In the genomic region with DNA sequence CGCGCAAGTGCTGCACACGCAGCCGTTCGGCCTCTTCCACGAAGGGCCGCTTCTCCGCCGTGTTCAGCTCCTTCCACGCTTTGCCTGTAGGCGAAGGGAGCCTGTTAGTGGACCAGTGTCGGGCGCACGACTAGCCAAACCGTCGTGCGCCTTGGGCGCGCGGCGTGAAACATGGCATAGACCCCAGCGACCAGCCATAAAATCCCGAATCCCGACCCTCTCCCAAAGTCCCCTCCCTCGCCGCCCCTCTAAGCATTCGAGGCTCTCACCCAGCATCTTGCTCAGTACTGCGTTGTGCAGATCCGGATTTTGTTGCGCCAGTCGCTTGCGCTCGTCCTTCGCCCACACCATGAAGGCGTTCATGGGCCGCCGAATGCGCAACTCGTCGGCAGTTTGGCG, we compare ENCODE assay signal across 8 mouse cellular contexts. TPM values are rescaled to one million over a fixed set of nuclear protein-coding genes. Genes with fewer than 3 reads are reported as not detected.
DNase-seq lines count a peak whose midpoint lies in the region; ATAC-seq lines count a peak whose summit lies in the region.

No protein-coding gene starts in this region.

- peak overlapping the region; percentile 55 for H3K4me3 ChIP-seq in heart, embryonic 14.5 days (ENCODE audit: control insufficient read depth in 1 of 2, insufficient read depth in 1 of 2, low read depth in 1 of 2, low read length in 2 of 2)
- peak overlapping the region; percentile 34 for H3K4me3 ChIP-seq in hindbrain, embryonic 11.5 days (ENCODE audit: low read depth, low read length)
- H3K4me3 ChIP-seq in midbrain, embryonic 13.5 days (replicated peaks): peak overlapping the region; percentile 39

- H3K27ac ChIP-seq in heart, embryonic 14.5 days (replicated peaks in 1 of 2; ENCODE audit: control insufficient read depth in 1 of 2, insufficient read depth in 1 of 2, low read depth in 2 of 2, low read length in 2 of 2): peak overlapping the region; percentile 38 to 74
- no peak overlapping the region for H3K27ac ChIP-seq in hindbrain, embryonic 11.5 days (ENCODE audit: low read depth, low read length)
- H3K27ac ChIP-seq in midbrain, embryonic 13.5 days: no peak overlapping the region

- peak overlapping the region; percentile 75 for H3K4me2 ChIP-seq in heart, embryonic 14.5 days (ENCODE audit: low read length)
- peak overlapping the region; percentile 62 for H3K4me2 ChIP-seq in hindbrain, embryonic 11.5 days (replicated peaks; ENCODE audit: low read depth, low read length)
- peak overlapping the region; percentile 53 for H3K4me2 ChIP-seq in midbrain, embryonic 13.5 days (replicated peaks)

- peaks cover 7 to 21% of the 10 kb centered on the region in 2 experiments for H3K4me1 ChIP-seq in heart, embryonic 14.5 days (ENCODE audit: control insufficient read depth in 2 of 2, insufficient read depth in 2 of 2, low read length in 2 of 2)
- peaks cover 9% of the 10 kb centered on the region; the same call in 1 of the 2 replicates for H3K4me1 ChIP-seq in hindbrain, embryonic 11.5 days (replicated peaks; ENCODE audit: control insufficient read depth, insufficient read depth, low read length)
- H3K4me1 ChIP-seq in midbrain, embryonic 13.5 days (replicated peaks): peaks cover 32% of the 10 kb centered on the region

- peaks cover 58% of the 10 kb centered on the region for H3K27me3 ChIP-seq in heart, embryonic 14.5 days (ENCODE audit: control insufficient read depth, insufficient read depth, low read length)
- H3K27me3 ChIP-seq in hindbrain, embryonic 11.5 days (ENCODE audit: control insufficient read depth, insufficient read depth, low read length): peaks cover 43% of the 10 kb centered on the region
- peaks cover 74% of the 10 kb centered on the region for H3K27me3 ChIP-seq in midbrain, embryonic 13.5 days

- H3K9me3 ChIP-seq in heart, embryonic 14.5 days (ENCODE audit: control insufficient read depth, low read length): no peaks in the 10 kb centered on the region
- no peaks in the 10 kb centered on the region for H3K9me3 ChIP-seq in hindbrain, embryonic 11.5 days (ENCODE audit: control insufficient read depth, low read length)
- H3K9me3 ChIP-seq in midbrain, embryonic 13.5 days: no peaks in the 10 kb centered on the region

- intact Hi-C loops in heart, postnatal 10 days (cut with DNase I): loop anchor here (10.0 kb wide), 1 partner anchor 276 kb away; no protein-coding TSS in a partner anchor
- intact Hi-C loops in left cerebral cortex, postnatal 25 days (cut with DNase I): loop anchor here (10.0 kb wide), 1 partner anchor 146 kb away; the partner anchor contains the start of gene Dnajc5

- DNase-seq in heart, postnatal 10 days: no peak
- DNase-seq in brain, adult 2 months (ENCODE audit: low read depth, low spot score): peak; percentile 45
- DNase-seq in hindbrain, embryonic 11.5 days (ENCODE audit: low spot score): peak; percentile 58
- DNase-seq in left cerebral cortex, postnatal 25 days (ENCODE audit: low spot score in 2 of 2): no peak

- no peak for ATAC-seq in heart, embryonic 14.5 days (ENCODE audit: insufficient number of reproducible peaks, insufficient read depth, low FRiP score, low read depth)
- ATAC-seq in hindbrain, embryonic 11.5 days (ENCODE audit: low FRiP score): no peak
- no peak for ATAC-seq in midbrain, embryonic 13.5 days
- ATAC-seq in erythroid progenitor cell, adult 5-6 weeks (replicated peaks; ENCODE audit: low FRiP score, poor library complexity, severe bottlenecking): no peak
- no peak for ATAC-seq in monocyte, adult 5-6 weeks (replicated peaks; ENCODE audit: insufficient number of reproducible peaks, low FRiP score, low TSS enrichment, poor library complexity, severe bottlenecking)

- H3K9ac ChIP-seq in heart, embryonic 14.5 days (ENCODE audit: low read length): peak overlapping the region; percentile 76
- H3K9ac ChIP-seq in hindbrain, embryonic 11.5 days (ENCODE audit: low read depth, low read length): peak overlapping the region; percentile 8; the same call in 1 of the 2 replicates
- H3K9ac ChIP-seq in midbrain, embryonic 13.5 days (replicated peaks): peak overlapping the region; percentile 39

- WGBS in heart, embryonic 14.5 days: 1% methylated on average over 41 of the region's 41 CpGs
- 2% methylated on average over 41 of the region's 41 CpGs for WGBS in hindbrain, embryonic 11.5 days
- 1% methylated on average over 41 of the region's 41 CpGs for WGBS in midbrain, embryonic 13.5 days

- no peaks in the 10 kb centered on the region for H3K36me3 ChIP-seq in heart, embryonic 14.5 days (ENCODE audit: control insufficient read depth, insufficient read depth, low read length)
- no peaks in the 10 kb centered on the region for H3K36me3 ChIP-seq in hindbrain, embryonic 11.5 days (ENCODE audit: control insufficient read depth, insufficient read depth, low read length)
- H3K36me3 ChIP-seq in midbrain, embryonic 13.5 days: no peaks in the 10 kb centered on the region

RNA-seq across cellular contexts. Expression of gene Sox18, which starts 0.5 kb away (rescaled TPM):
- polyA plus RNA-seq in heart, embryonic 14.5 days (2014; fragmentation: Nextera tagmentation; extraction: Ambion mirVana): 44.1 and 49.2 TPM in 2 replicates
- total RNA-seq in heart, postnatal 10 days (2021): 100 to 1,000 TPM in 1 of 2 experiments, 10 to 100 TPM in 1; 91.5 to 103 TPM
- polyA plus RNA-seq in hindbrain, embryonic 11.5 days (2014; fragmentation: Nextera tagmentation; extraction: Ambion mirVana): 17.0 and 17.1 TPM in 2 replicates
- 13.7 and 14.2 TPM in 2 replicates for polyA plus RNA-seq in midbrain, embryonic 13.5 days (2015; fragmentation: Nextera tagmentation; extraction: Ambion mirVana)
- not detected in 2 replicates for total RNA-seq in erythroid progenitor cell, adult 5-6 weeks (2015; ENCODE audit: low replicate concordance)
- total RNA-seq in erythroid progenitor cell, adult 5-6 weeks (2017; ENCODE audit: low replicate concordance): not detected in 2 replicates
- total RNA-seq in left cerebral cortex, postnatal 25 days (2021): 10 to 100 TPM; 10.9 to 11.4 TPM
- total RNA-seq in monocyte, adult 5-6 weeks (2017): not detected in 3 replicates

RNA-seq across cellular contexts. Expression of gene Tcea2, which starts 9.2 kb away (rescaled TPM):
- 20.5 and 21.8 TPM in 2 replicates for polyA plus RNA-seq in heart, embryonic 14.5 days (2014; fragmentation: Nextera tagmentation; extraction: Ambion mirVana)
- total RNA-seq in heart, postnatal 10 days (2021): 10 to 100 TPM in 1 of 2 experiments, 1 to 10 TPM in 1; 8.6 to 10.7 TPM
- 20.7 and 21.2 TPM in 2 replicates for polyA plus RNA-seq in hindbrain, embryonic 11.5 days (2014; fragmentation: Nextera tagmentation; extraction: Ambion mirVana)
- polyA plus RNA-seq in midbrain, embryonic 13.5 days (2015; fragmentation: Nextera tagmentation; extraction: Ambion mirVana): 35.7 and 36.9 TPM in 2 replicates
- 2.2 TPM in 1 of 2 replicates, not detected in the other for total RNA-seq in erythroid progenitor cell, adult 5-6 weeks (2015; ENCODE audit: low replicate concordance)
- total RNA-seq in erythroid progenitor cell, adult 5-6 weeks (2017; ENCODE audit: low replicate concordance): 1.9 TPM in 1 of 2 replicates, not detected in the other
- 10 to 100 TPM; 61.9 to 63.3 TPM for total RNA-seq in left cerebral cortex, postnatal 25 days (2021)
- 3.8 to 20.0 TPM (median 10.0 TPM) in 3 replicates for total RNA-seq in monocyte, adult 5-6 weeks (2017)

RNA-seq across cellular contexts. Expression of gene Gm29797, which starts 14.1 kb away (rescaled TPM):
- not detected in 2 replicates for polyA plus RNA-seq in heart, embryonic 14.5 days (2014; fragmentation: Nextera tagmentation; extraction: Ambion mirVana)
- not detected for total RNA-seq in heart, postnatal 10 days (2021)
- polyA plus RNA-seq in hindbrain, embryonic 11.5 days (2014; fragmentation: Nextera tagmentation; extraction: Ambion mirVana): 0.35 TPM in 1 of 2 replicates, not detected in the other
- not detected in 2 replicates for polyA plus RNA-seq in midbrain, embryonic 13.5 days (2015; fragmentation: Nextera tagmentation; extraction: Ambion mirVana)
- total RNA-seq in erythroid progenitor cell, adult 5-6 weeks (2015; ENCODE audit: low replicate concordance): not detected in 2 replicates
- not detected in 2 replicates for total RNA-seq in erythroid progenitor cell, adult 5-6 weeks (2017; ENCODE audit: low replicate concordance)
- not detected for total RNA-seq in left cerebral cortex, postnatal 25 days (2021)
- total RNA-seq in monocyte, adult 5-6 weeks (2017): not detected in 3 replicates

RNA-seq across cellular contexts. Expression of gene Rgs19, which starts 22.9 kb away (rescaled TPM):
- 42.8 and 44.2 TPM in 2 replicates for polyA plus RNA-seq in heart, embryonic 14.5 days (2014; fragmentation: Nextera tagmentation; extraction: Ambion mirVana)
- 10 to 100 TPM; 12.2 to 12.7 TPM for total RNA-seq in heart, postnatal 10 days (2021)
- polyA plus RNA-seq in hindbrain, embryonic 11.5 days (2014; fragmentation: Nextera tagmentation; extraction: Ambion mirVana): 62.2 and 63.7 TPM in 2 replicates
- polyA plus RNA-seq in midbrain, embryonic 13.5 days (2015; fragmentation: Nextera tagmentation; extraction: Ambion mirVana): 38.9 and 40.4 TPM in 2 replicates
- 84.0 and 98.9 TPM in 2 replicates for total RNA-seq in erythroid progenitor cell, adult 5-6 weeks (2015; ENCODE audit: low replicate concordance)
- 17.1 and 33.1 TPM in 2 replicates for total RNA-seq in erythroid progenitor cell, adult 5-6 weeks (2017; ENCODE audit: low replicate concordance)
- total RNA-seq in left cerebral cortex, postnatal 25 days (2021): 10 to 100 TPM; 30.2 to 35.3 TPM
- total RNA-seq in monocyte, adult 5-6 weeks (2017): 102 to 134 TPM (median 128 TPM) in 3 replicates

RNA-seq across cellular contexts. Expression of gene Lkaaear1, which starts 27.3 kb away (rescaled TPM):
- not detected in 2 replicates for polyA plus RNA-seq in heart, embryonic 14.5 days (2014; fragmentation: Nextera tagmentation; extraction: Ambion mirVana)
- not detected for total RNA-seq in heart, postnatal 10 days (2021)
- polyA plus RNA-seq in hindbrain, embryonic 11.5 days (2014; fragmentation: Nextera tagmentation; extraction: Ambion mirVana): not detected in 2 replicates
- not detected in 2 replicates for polyA plus RNA-seq in midbrain, embryonic 13.5 days (2015; fragmentation: Nextera tagmentation; extraction: Ambion mirVana)
- not detected in 2 replicates for total RNA-seq in erythroid progenitor cell, adult 5-6 weeks (2015; ENCODE audit: low replicate concordance)
- not detected in 2 replicates for total RNA-seq in erythroid progenitor cell, adult 5-6 weeks (2017; ENCODE audit: low replicate concordance)
- total RNA-seq in left cerebral cortex, postnatal 25 days (2021): not detected
- not detected in 3 replicates for total RNA-seq in monocyte, adult 5-6 weeks (2017)

Comparison
In these comparisons a context has a peak if more than half of its experiments do, and no peak if none do; other contexts are left out.
1. H3K27ac ChIP-seq: peak in heart, embryonic 14.5 days (2 of 2); none in hindbrain, embryonic 11.5 days (single experiment) and midbrain, embryonic 13.5 days (single experiment).
2. H3K9ac ChIP-seq: peak in every context shown above with its lines; median percentile 76 in heart, embryonic 14.5 days; 39 in midbrain, embryonic 13.5 days; 8 in hindbrain, embryonic 11.5 days.
3. DNase-seq: peak in brain, adult 2 months (single experiment) and hindbrain, embryonic 11.5 days (single experiment); none in heart, postnatal 10 days (0 of 2) and left cerebral cortex, postnatal 25 days (0 of 2).
4. RNA of gene Sox18, which starts 0.5 kb away (total RNA-seq): 91.5 to 103 TPM in heart, postnatal 10 days and 10.9 to 11.4 TPM in left cerebral cortex, postnatal 25 days; not detected in erythroid progenitor cell, adult 5-6 weeks and not detected in monocyte, adult 5-6 weeks; every median in the first group is over 10 times any median in the second.
5. Peak in every context shown above with its lines, with median percentiles within 50 percentile points of each other: H3K4me2 ChIP-seq and H3K4me3 ChIP-seq.